Mouse (Mus musculus): Measurements from ENCODE around the gene Rabep2. TPM values are rescaled to one million over a fixed set of nuclear protein-coding genes. Genes with fewer than 3 reads are reported as not detected.

Gene Rabep2
- polyA plus RNA-seq, 1 experiment, result 17.6 TPM

DNA sequence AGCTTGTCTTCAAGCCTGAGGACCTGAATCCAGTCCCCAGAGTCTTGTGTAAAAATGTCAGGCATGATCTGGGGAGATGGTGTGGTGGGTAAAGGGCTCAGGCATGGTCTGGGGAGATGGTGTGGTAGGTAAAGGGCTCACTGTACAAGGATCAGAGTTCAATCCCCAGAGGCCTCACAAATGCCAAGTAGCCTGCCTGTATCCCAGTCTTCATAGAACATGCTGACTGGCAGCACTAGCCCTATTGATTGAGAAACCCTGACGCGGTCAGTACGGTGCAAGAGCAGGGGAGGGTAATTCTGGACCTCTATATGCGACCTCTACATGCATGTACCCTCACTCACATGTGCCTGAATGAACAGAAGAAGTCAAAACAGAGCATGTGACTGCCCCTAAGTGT is 11.0 kb upstream of the Rabep2 start:
- TF ChIP-seq CTCF (IDR thresholded peaks at IDR 0.05; ENCODE audit: control insufficient read depth, insufficient read depth, insufficient replicate concordance, low read depth, low read length), result no peak
- no peak for TF ChIP-seq POLR2A (IDR thresholded peaks at IDR 0.05; ENCODE audit: control insufficient read depth, low read depth, low read length)
- no peaks in the 10 kb centered on the region for H3K4me1 ChIP-seq (ENCODE audit: control insufficient read depth, insufficient read depth, low read length)
- no peaks in the 10 kb centered on the region for H3K27me3 ChIP-seq (ENCODE audit: control insufficient read depth, insufficient read depth, low read length)
- no peaks in the 10 kb centered on the region for H3K36me3 ChIP-seq (ENCODE audit: control insufficient read depth, insufficient read depth, low read length)
- H3K4me3 ChIP-seq (ENCODE audit: control insufficient read depth, low read depth, low read length), result no peak overlapping the region
- H3K27ac ChIP-seq (ENCODE audit: control insufficient read depth, insufficient read depth, low read depth, low read length), result no peak overlapping the region

DNA sequence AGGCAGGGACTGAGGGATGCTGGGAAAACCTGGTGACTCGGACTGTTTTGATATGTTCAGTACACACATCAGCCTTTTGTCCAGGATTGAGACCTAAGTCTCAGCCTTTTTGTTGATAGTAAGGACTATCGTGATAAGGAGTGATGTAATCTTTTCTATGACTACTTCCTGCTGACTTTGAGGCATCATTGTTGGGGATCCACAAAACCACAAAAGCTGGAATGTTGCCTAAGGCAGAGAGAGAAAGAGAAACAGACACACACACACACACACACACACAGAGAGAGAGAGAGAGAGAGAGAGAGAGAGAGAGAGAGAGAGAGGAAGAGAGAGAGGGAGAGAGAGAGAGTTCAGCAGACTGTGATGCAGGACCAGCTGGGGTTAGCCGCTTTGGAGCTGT is 10.1 kb upstream of the Rabep2 start:
- TF ChIP-seq CTCF (IDR thresholded peaks at IDR 0.05; ENCODE audit: control insufficient read depth, insufficient read depth, insufficient replicate concordance, low read depth, low read length) (no peak), POLR2A (IDR thresholded peaks at IDR 0.05; ENCODE audit: control insufficient read depth, low read depth, low read length) (no peak)

DNA sequence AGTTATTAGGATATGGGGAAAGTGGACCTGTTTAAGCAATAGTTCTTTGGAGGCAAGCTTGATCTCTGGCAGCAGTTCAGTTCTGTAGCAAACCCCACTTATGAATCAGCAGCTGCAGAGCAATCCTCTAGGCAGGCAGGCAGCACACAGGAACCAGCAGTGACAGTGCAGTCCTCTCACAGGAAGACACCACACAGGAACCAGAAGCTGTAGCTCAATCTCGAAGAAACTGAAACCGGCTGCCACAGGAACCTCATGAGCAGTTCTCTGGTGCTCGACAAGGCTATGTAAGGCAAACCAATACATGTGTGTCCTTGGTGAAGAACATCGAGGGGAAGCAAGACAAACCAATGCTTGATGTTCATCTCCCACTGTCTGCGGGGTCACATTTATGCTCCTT is 6.8 kb upstream of the Rabep2 start:
- Histone ChIP-seq H3K4me3 (ENCODE audit: control insufficient read depth, low read depth, low read length) (no peak overlapping the region), H3K27me3 (ENCODE audit: control insufficient read depth, insufficient read depth, low read length) (no peaks in the 10 kb centered on the region), H3K4me1 (ENCODE audit: control insufficient read depth, insufficient read depth, low read length) (no peaks in the 10 kb centered on the region; the same call in 1 of the 2 replicates), H3K27ac (ENCODE audit: control insufficient read depth, insufficient read depth, low read depth, low read length) (no peak overlapping the region), H3K36me3 (ENCODE audit: control insufficient read depth, insufficient read depth, low read length) (no peaks in the 10 kb centered on the region)
- TF ChIP-seq POLR2A (IDR thresholded peaks at IDR 0.05; ENCODE audit: control insufficient read depth, low read depth, low read length) (no peak), CTCF (IDR thresholded peaks at IDR 0.05; ENCODE audit: control insufficient read depth, insufficient read depth, insufficient replicate concordance, low read depth, low read length) (no peak)

More for the DNA sequence above, 10.1 kb upstream of the Rabep2 start:
- no peaks in the 10 kb centered on the region for H3K36me3 ChIP-seq (ENCODE audit: control insufficient read depth, insufficient read depth, low read length)
- no peak overlapping the region for H3K27ac ChIP-seq (ENCODE audit: control insufficient read depth, insufficient read depth, low read depth, low read length)
- H3K27me3 ChIP-seq (ENCODE audit: control insufficient read depth, insufficient read depth, low read length), result no peaks in the 10 kb centered on the region
- no peaks in the 10 kb centered on the region for H3K4me1 ChIP-seq (ENCODE audit: control insufficient read depth, insufficient read depth, low read length)
- no peak overlapping the region for H3K4me3 ChIP-seq (ENCODE audit: control insufficient read depth, low read depth, low read length)

DNA sequence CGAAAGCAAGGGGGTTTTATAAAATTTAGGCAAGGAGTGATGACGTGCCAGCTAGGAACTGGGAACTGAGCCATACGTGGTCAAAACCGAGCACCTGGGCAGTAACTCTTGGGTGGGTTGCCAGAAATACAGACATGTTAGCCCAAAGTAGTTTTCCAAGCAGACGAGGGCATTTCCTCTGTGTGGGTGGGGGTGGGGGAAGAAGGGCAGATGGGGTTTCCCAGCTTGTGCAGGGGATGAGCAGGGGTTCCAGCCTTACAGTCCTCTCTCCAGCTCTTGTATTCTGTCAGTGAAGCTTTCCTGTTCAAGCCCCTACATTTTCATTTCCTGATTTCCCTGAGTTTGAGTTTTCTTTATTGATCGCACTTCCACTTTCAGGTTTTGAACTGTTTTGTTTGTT is 4.4 kb upstream of the Rabep2 start:
- H3K4me3 ChIP-seq (ENCODE audit: control insufficient read depth, low read depth, low read length), result no peak overlapping the region
- H3K27ac ChIP-seq (ENCODE audit: control insufficient read depth, insufficient read depth, low read depth, low read length), result no peak overlapping the region
- no peak for TF ChIP-seq POLR2A (IDR thresholded peaks at IDR 0.05; ENCODE audit: control insufficient read depth, low read depth, low read length)
- no peak for TF ChIP-seq CTCF (IDR thresholded peaks at IDR 0.05; ENCODE audit: control insufficient read depth, insufficient read depth, insufficient replicate concordance, low read depth, low read length)

DNA sequence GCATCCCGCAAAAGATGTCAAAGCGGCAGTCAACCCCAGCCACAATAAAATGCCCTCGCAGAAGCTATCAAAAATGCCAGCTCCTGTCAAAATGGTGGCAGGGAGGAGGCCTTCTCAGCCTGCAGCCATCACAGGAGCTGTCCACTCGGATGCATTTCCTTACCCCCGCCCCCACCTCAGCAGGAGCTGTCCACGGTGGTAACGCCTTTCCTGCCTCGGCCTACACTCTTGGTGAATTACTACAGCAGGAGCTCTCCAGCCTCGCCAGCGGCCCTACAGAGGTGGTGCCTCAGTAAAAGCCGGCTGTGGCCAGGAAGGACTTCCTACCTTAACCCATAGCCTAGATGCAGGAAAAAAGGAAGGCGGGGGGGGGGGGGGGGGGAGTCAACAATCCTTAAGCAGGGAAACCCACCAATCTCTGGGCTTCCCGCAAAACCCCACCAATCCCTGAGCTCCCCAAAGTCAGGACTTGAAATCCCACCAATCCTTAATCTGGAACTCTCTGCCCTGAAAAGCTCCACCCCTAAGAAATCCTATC is 1.2 kb upstream of the Rabep2 start:
- TF ChIP-seq POLR2A (IDR thresholded peaks at IDR 0.05; ENCODE audit: control insufficient read depth, low read depth, low read length) (no peak), CTCF (IDR thresholded peaks at IDR 0.05; ENCODE audit: control insufficient read depth, insufficient read depth, insufficient replicate concordance, low read depth, low read length) (no peak)
- no peak overlapping the region for H3K4me3 ChIP-seq (ENCODE audit: control insufficient read depth, low read depth, low read length)

More for the DNA sequence above, 4.4 kb upstream of the Rabep2 start:
- H3K27me3 ChIP-seq (ENCODE audit: control insufficient read depth, insufficient read depth, low read length), result no peaks in the 10 kb centered on the region
- H3K4me1 ChIP-seq (ENCODE audit: control insufficient read depth, insufficient read depth, low read length), result peaks cover 10% of the 10 kb centered on the region
- H3K36me3 ChIP-seq (ENCODE audit: control insufficient read depth, insufficient read depth, low read length), result no peaks in the 10 kb centered on the region

DNA sequence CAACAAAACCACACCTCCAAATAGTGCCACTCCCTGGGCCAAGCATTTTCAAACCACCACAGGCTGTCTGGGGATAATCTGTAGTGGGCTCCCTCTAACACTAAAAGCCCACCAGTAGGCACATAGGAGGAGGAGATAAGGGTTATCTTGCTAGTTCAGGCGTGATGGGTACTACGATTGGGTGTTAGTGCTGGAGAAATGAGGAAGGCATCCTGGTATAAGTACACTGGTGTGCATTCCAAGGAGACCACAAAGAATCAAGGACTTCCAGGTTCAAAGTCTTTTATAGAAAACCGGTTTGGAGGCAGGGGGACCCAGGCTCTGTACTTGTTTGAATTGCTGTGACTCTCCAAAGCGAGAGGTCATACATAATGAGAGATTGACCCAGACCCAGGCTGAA is 405 bp upstream of the Rabep2 start:
- TF ChIP-seq POLR2A (IDR thresholded peaks at IDR 0.05; ENCODE audit: control insufficient read depth, low read depth, low read length) (no peak), CTCF (IDR thresholded peaks at IDR 0.05; ENCODE audit: control insufficient read depth, insufficient read depth, insufficient replicate concordance, low read depth, low read length) (no peak)

More for the DNA sequence above, 1.2 kb upstream of the Rabep2 start:
- no peak overlapping the region for H3K27ac ChIP-seq (ENCODE audit: control insufficient read depth, insufficient read depth, low read depth, low read length)
- no peaks in the 10 kb centered on the region for H3K27me3 ChIP-seq (ENCODE audit: control insufficient read depth, insufficient read depth, low read length)
- peaks cover 19% of the 10 kb centered on the region for H3K4me1 ChIP-seq (ENCODE audit: control insufficient read depth, insufficient read depth, low read length)
- H3K36me3 ChIP-seq (ENCODE audit: control insufficient read depth, insufficient read depth, low read length), result no peaks in the 10 kb centered on the region

DNA sequence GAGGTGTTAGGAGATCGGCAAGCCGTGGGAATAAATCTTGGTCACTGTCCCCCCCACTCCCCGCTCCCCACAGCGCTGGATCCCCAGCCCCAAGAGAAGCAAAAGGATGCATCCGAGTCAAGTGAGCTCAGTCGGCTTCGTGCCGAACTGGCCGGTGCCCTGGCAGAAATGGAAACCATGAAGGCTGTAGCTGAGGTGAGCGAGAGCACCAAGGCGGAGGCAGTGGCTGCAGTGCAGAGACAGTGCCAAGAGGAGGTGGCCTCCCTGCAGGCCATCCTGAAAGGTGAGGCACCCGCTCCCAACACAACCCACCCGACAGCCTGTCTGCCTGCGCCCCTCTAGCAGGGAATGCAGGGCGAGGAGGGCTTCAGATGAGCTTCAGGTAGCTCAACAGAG is 942 bp downstream of the Rabep2 start:
- no peaks in the 10 kb centered on the region for H3K36me3 ChIP-seq (ENCODE audit: control insufficient read depth, insufficient read depth, low read length)
- peaks cover 19% of the 10 kb centered on the region for H3K4me1 ChIP-seq (ENCODE audit: control insufficient read depth, insufficient read depth, low read length)
- no peak; the same call in 1 of the 2 replicates for TF ChIP-seq POLR2A (IDR thresholded peaks at IDR 0.05; ENCODE audit: control insufficient read depth, low read depth, low read length)
- TF ChIP-seq CTCF (IDR thresholded peaks at IDR 0.05; ENCODE audit: control insufficient read depth, insufficient read depth, insufficient replicate concordance, low read depth, low read length), result no peak
- peak overlapping the region; percentile 97 for H3K4me3 ChIP-seq (ENCODE audit: control insufficient read depth, low read depth, low read length)
- no peaks in the 10 kb centered on the region for H3K27me3 ChIP-seq (ENCODE audit: control insufficient read depth, insufficient read depth, low read length)
- no peak overlapping the region for H3K27ac ChIP-seq (ENCODE audit: control insufficient read depth, insufficient read depth, low read depth, low read length)

More for the DNA sequence above, 405 bp upstream of the Rabep2 start:
- peak overlapping the region; percentile 97 for H3K4me3 ChIP-seq (ENCODE audit: control insufficient read depth, low read depth, low read length)
- H3K4me1 ChIP-seq (ENCODE audit: control insufficient read depth, insufficient read depth, low read length), result peaks cover 19% of the 10 kb centered on the region
- H3K27me3 ChIP-seq (ENCODE audit: control insufficient read depth, insufficient read depth, low read length), result no peaks in the 10 kb centered on the region
- H3K36me3 ChIP-seq (ENCODE audit: control insufficient read depth, insufficient read depth, low read length), result no peaks in the 10 kb centered on the region
- H3K27ac ChIP-seq (ENCODE audit: control insufficient read depth, insufficient read depth, low read depth, low read length), result peak overlapping the region; percentile 67
